Mouse (Mus musculus) adrenal gland, postnatal 36 days (tissue): Measurements from ENCODE around the gene Bahcc1. TPM values are rescaled to one million over a fixed set of nuclear protein-coding genes. Genes with fewer than 3 reads are reported as not detected.

Source experiments
- DNase-seq, 2 experiments: peaks; one replicate each; pipeline ENCODE4 v3.0.0; 2021; ENCODE audit warnings: mixed read lengths in 1 of 2
- microRNA-seq: library from miRNA; unstranded; fragments of <30 nt; microRNA quantifications from one replicate; pipeline ENCODE4 v1.2.0, GENCODE M21; 2021
- total RNA-seq, 2 experiments: library from RNA; stranded (reverse); gene quantifications; 2 replicates each; pipeline ENCODE4 v1.2.3; 2021

Gene Bahcc1
- total RNA-seq, 2 experiments from 2014 or later: 17.5 TPM

- DNase-seq: no peak
Observed at GRCm38 (mm10) chr11:120314721-120315415, 82.1 kb downstream of the Bahcc1 start.

- no peak for DNase-seq
Observed at GRCm38 (mm10) chr11:120315416-120315761, 82.6 kb downstream of the Bahcc1 start.

GRCm38 (mm10) chr11:120315832-120316689 is 83.3 kb downstream of the Bahcc1 start:
- DNase-seq: peak; percentile 92 to 95

GRCm38 (mm10) chr11:120316690-120317254 is 84.0 kb downstream of the Bahcc1 start:
- peak in 1 of 2 experiments; percentile 51 for DNase-seq

GRCm38 (mm10) chr11:120317456-120317855 is 84.7 kb downstream of the Bahcc1 start:
- DNase-seq: no peak

GRCm38 (mm10) chr11:120319310-120319709 is 86.6 kb downstream of the Bahcc1 start:
- no peak for DNase-seq

GRCm38 (mm10) chr11:120320156-120320555 is 87.4 kb downstream of the Bahcc1 start:
- DNase-seq: no peak

GRCm38 (mm10) chr11:120335431-120336021 is 102.8 kb downstream of the Bahcc1 start:
- no peak for DNase-seq

- no peak for DNase-seq
Observed at GRCm38 (mm10) chr11:120337447-120337846, 104.7 kb downstream of the Bahcc1 start.

- DNase-seq: no peak
Observed at GRCm38 (mm10) chr11:120338786-120339185, 106.0 kb downstream of the Bahcc1 start.

GRCm38 (mm10) chr11:120339978-120340513 is 107.3 kb downstream of the Bahcc1 start:
- DNase-seq: no peak

- DNase-seq: no peak
Observed at GRCm38 (mm10) chr11:120341661-120342060, 108.9 kb downstream of the Bahcc1 start.

Small RNA genes within 50 kb of the gene (microRNA-seq; reads per million reads assigned to microRNA genes)
- not detected for gene Gm47297

Other genes with a start within 250 kb of the Bahcc1 start
- gene Aatk, start 185.8 kb upstream of the Bahcc1 start, total RNA-seq: 10 to 100 TPM in 1 of 2 experiments, 1 to 10 TPM in 1; 9.2 to 13.2 TPM
- 100 to 1,000 TPM in 1 of 2 experiments, 10 to 100 TPM in 1; 35.5 to 207 TPM for gene Cep131, start 146.1 kb upstream of the Bahcc1 start, total RNA-seq
- 10 to 100 TPM; 11.5 to 12.7 TPM for gene Tepsin, start 134.2 kb upstream of the Bahcc1 start, total RNA-seq
- 10 to 100 TPM; 59.9 to 69.4 TPM for gene Ndufaf8, start 134.0 kb upstream of the Bahcc1 start, total RNA-seq
- 100 to 1,000 TPM; 156 to 163 TPM for gene Slc38a10, start 81.6 kb upstream of the Bahcc1 start, total RNA-seq
- 1,000 to 10,000 TPM; 1,356 to 1,461 TPM for gene Actg1, start 115.6 kb downstream of the Bahcc1 start, total RNA-seq
- under 1 TPM in 1 of 2 experiments, not detected in 1; 0.59 TPM for gene Fscn2, start 128.6 kb downstream of the Bahcc1 start, total RNA-seq
- 10 to 100 TPM; 21.3 to 32.1 TPM for gene Faap100, start 145.8 kb downstream of the Bahcc1 start, total RNA-seq
- gene Nploc4, start 204.8 kb downstream of the Bahcc1 start, total RNA-seq: 100 to 1,000 TPM in 1 of 2 experiments, 10 to 100 TPM in 1; 86.2 to 101 TPM
- 1 to 10 TPM in 1 of 2 experiments, not detected in 1; 2.6 TPM for gene Tspan10, start 209.7 kb downstream of the Bahcc1 start, total RNA-seq
- under 1 TPM; 0.53 to 0.66 TPM for gene Pde6g, start 220.6 kb downstream of the Bahcc1 start, total RNA-seq
- 10 to 100 TPM; 28.0 to 41.4 TPM for gene Oxld1, start 225.1 kb downstream of the Bahcc1 start, total RNA-seq
- gene Ccdc137, start 225.2 kb downstream of the Bahcc1 start, total RNA-seq: 10 to 100 TPM; 24.7 to 33.3 TPM
- 10 to 100 TPM; 18.4 to 22.3 TPM for gene Arl16, start 234.7 kb downstream of the Bahcc1 start, total RNA-seq